Mouse (Mus musculus) heart, embryonic 12.5 days (tissue): ENCODE data around the gene Agap3. TPM values are rescaled to one million over a fixed set of nuclear protein-coding genes. Genes with fewer than 3 reads are reported as not detected.

Experiments
- ATAC-seq: fragments of 200-750 bp; cut with Nextera tagmentation; 2 replicates; pipeline ENCODE4 v1.8.0; 2017; ENCODE audit warnings: moderate TSS enrichment, moderate library complexity; ENCODE audit not compliant: insufficient number of reproducible peaks, low FRiP score
- H3K27ac ChIP-seq: fragments of 300-500 bp; sonication (generic); 2 replicates; pipeline ENCODE4 v1.5.1; 2016; ENCODE audit warnings: mild to moderate bottlenecking, moderate library complexity; ENCODE audit not compliant: poor library complexity, severe bottlenecking
- H3K27me3 ChIP-seq: fragments of 300-500 bp; sonication (generic); replicated peaks from 2 replicates; pipeline ENCODE4 v1.6.1; 2016; ENCODE audit warnings: mild to moderate bottlenecking, moderate library complexity
- H3K36me3 ChIP-seq: fragments of 300-500 bp; sonication (generic); 2 replicates; pipeline ENCODE4 v1.6.1; 2016; ENCODE audit warnings: mild to moderate bottlenecking, moderate library complexity
- H3K4me1 ChIP-seq: fragments of 300-500 bp; sonication (generic); replicated peaks from 2 replicates; pipeline ENCODE4 v1.6.1; 2016; ENCODE audit warnings: mild to moderate bottlenecking
- H3K4me2 ChIP-seq: fragments of 300-500 bp; sonication (generic); 2 replicates; pipeline ENCODE4 v1.6.1; 2016; ENCODE audit warnings: mild to moderate bottlenecking, moderate library complexity
- H3K4me3 ChIP-seq: fragments of 300-500 bp; sonication (generic); 2 replicates; pipeline ENCODE4 v1.5.1; 2016; ENCODE audit warnings: mild to moderate bottlenecking
- H3K9ac ChIP-seq: fragments of 300-500 bp; sonication (generic); 2 replicates; pipeline ENCODE4 v1.6.1; 2016; ENCODE audit warnings: mild to moderate bottlenecking, moderate library complexity
- H3K9me3 ChIP-seq: fragments of 300-500 bp; sonication (generic); replicated peaks from 2 replicates; pipeline ENCODE4 v1.6.1; 2016; ENCODE audit warnings: mild to moderate bottlenecking, moderate library complexity
- WGBS: fragments of 180-500 bp; shearing (Covaris S2); methylation state at CpG from one replicate; pipeline ENCODE4 v1.1.7; 2016; 5-methylcytosine and 5-hydroxymethylcytosine counted together
- polyA plus RNA-seq: library from polyadenylated mRNA; unstranded; fragments of >200 nt; fragmentation: Nextera tagmentation; extraction: Ambion mirVana; gene quantifications from 2 replicates; pipeline ENCODE4 v1.2.1, GENCODE M21; 2016

Agap3 gene
- polyA plus RNA-seq, 1 experiment from 2014 or later = 34.9 TPM

- H3K4me1 ChIP-seq = peaks cover 47% of the 10 kb centered on the region
These were observed 785 bp downstream of the Agap3 start for GRCm38 (mm10) chr5:24452691-24453233.

GRCm38 (mm10) chr5:24453283-24453984 lies 1.5 kb downstream of the Agap3 start:
- Histone ChIP-seq H3K9ac (peak overlapping the region; percentile 99), H3K4me1 (peaks cover 43% of the 10 kb centered on the region), H3K27ac (peak overlapping the region; percentile 96; the same call in 1 of the 2 replicates), H3K36me3 (peaks cover 11% of the 10 kb centered on the region), H3K4me2 (peak overlapping the region; percentile 88), H3K9me3 (no peaks in the 10 kb centered on the region), H3K4me3 (peak overlapping the region; percentile 97), H3K27me3 (no peaks in the 10 kb centered on the region)
- WGBS = 22% methylated on average over 5 of the region's 5 CpGs
- ATAC-seq = no peak

More at GRCm38 (mm10) chr5:24452691-24453233, 785 bp downstream of the Agap3 start:
- Histone ChIP-seq H3K9ac (peak overlapping the region; percentile 99), H3K4me3 (peak overlapping the region; percentile 97), H3K9me3 (no peaks in the 10 kb centered on the region), H3K27ac (peak overlapping the region; percentile 96; the same call in 1 of the 2 replicates), H3K27me3 (no peaks in the 10 kb centered on the region), H3K4me2 (peak overlapping the region; percentile 88), H3K36me3 (peaks cover 4% of the 10 kb centered on the region)
- ATAC-seq = 0 out of 2 replicates have a peak, but pooled peaks have one; percentile 7
- 1% methylated on average over 28 of the region's 29 CpGs for WGBS

GRCm38 (mm10) chr5:24453985-24454303 lies 2.0 kb downstream of the Agap3 start:
- Histone ChIP-seq H3K9me3 (no peaks in the 10 kb centered on the region), H3K27ac (no peak overlapping the region), H3K27me3 (no peaks in the 10 kb centered on the region), H3K4me2 (peak overlapping the region; percentile 88), H3K4me3 (peak overlapping the region; percentile 97; the same call in 1 of the 2 replicates), H3K36me3 (peaks cover 16% of the 10 kb centered on the region), H3K9ac (peak overlapping the region; percentile 99; the same call in 1 of the 2 replicates), H3K4me1 (peaks cover 43% of the 10 kb centered on the region)
- WGBS = 19% methylated on average over 2 of the region's 2 CpGs
- no peak for ATAC-seq

- WGBS = 59% methylated on average over 3 of the region's 3 CpGs
- H3K9ac ChIP-seq = no peak overlapping the region
These were observed 3.1 kb downstream of the Agap3 start for GRCm38 (mm10) chr5:24455076-24455475.

GRCm38 (mm10) chr5:24455613-24456012 lies 3.6 kb downstream of the Agap3 start:
- Histone ChIP-seq H3K36me3 (peaks cover 19% of the 10 kb centered on the region), H3K27ac (peak overlapping the region; percentile 63; the same call in 1 of the 2 replicates), H3K4me3 (no peak overlapping the region), H3K9ac (no peak overlapping the region), H3K9me3 (no peaks in the 10 kb centered on the region), H3K4me2 (peak overlapping the region; percentile 19), H3K4me1 (peaks cover 43% of the 10 kb centered on the region), H3K27me3 (no peaks in the 10 kb centered on the region)
- WGBS = 66% methylated on average over 7 of the region's 7 CpGs
- no peak for ATAC-seq

More at GRCm38 (mm10) chr5:24455076-24455475, 3.1 kb downstream of the Agap3 start:
- peaks cover 16% of the 10 kb centered on the region for H3K36me3 ChIP-seq
- H3K4me3 ChIP-seq = no peak overlapping the region
- no peaks in the 10 kb centered on the region for H3K9me3 ChIP-seq
- H3K4me2 ChIP-seq = peak overlapping the region; percentile 19; the same call in 1 of the 2 replicates
- ATAC-seq = no peak
- H3K4me1 ChIP-seq = peaks cover 43% of the 10 kb centered on the region
- H3K27ac ChIP-seq = peak overlapping the region; percentile 63
- H3K27me3 ChIP-seq = no peaks in the 10 kb centered on the region

GRCm38 (mm10) chr5:24466762-24467161 lies 14.8 kb downstream of the Agap3 start:
- no peak overlapping the region for H3K4me3 ChIP-seq
- H3K36me3 ChIP-seq = peaks cover under 1% of the 10 kb centered on the region
- H3K9me3 ChIP-seq = no peaks in the 10 kb centered on the region
- 65% methylated on average over 12 of the region's 12 CpGs for WGBS
- H3K27me3 ChIP-seq = no peaks in the 10 kb centered on the region
- no peak overlapping the region for H3K4me2 ChIP-seq
- H3K27ac ChIP-seq = no peak overlapping the region
- H3K9ac ChIP-seq = no peak overlapping the region
- no peak for ATAC-seq
- H3K4me1 ChIP-seq = peaks cover 33% of the 10 kb centered on the region

- 8% methylated on average over 5 of the region's 5 CpGs for WGBS
- ATAC-seq = no peak; the same call in 1 of the 2 replicates
- Histone ChIP-seq H3K4me3 (no peak overlapping the region), H3K4me1 (peaks cover 56% of the 10 kb centered on the region), H3K36me3 (no peaks in the 10 kb centered on the region), H3K27ac (no peak overlapping the region), H3K27me3 (peaks cover 6% of the 10 kb centered on the region; the same call in 1 of the 2 replicates), H3K9me3 (no peaks in the 10 kb centered on the region), H3K9ac (no peak overlapping the region), H3K4me2 (no peak overlapping the region)
These were observed 18.6 kb downstream of the Agap3 start for GRCm38 (mm10) chr5:24470600-24470999.

GRCm38 (mm10) chr5:24472884-24473619 lies 21.1 kb downstream of the Agap3 start:
- Histone ChIP-seq H3K4me1 (peaks cover 48% of the 10 kb centered on the region), H3K9ac (peak overlapping the region; percentile 31; the same call in 1 of the 2 replicates), H3K27ac (0 out of 2 replicates have a peak overlapping the region, but pooled peaks have one; percentile 23), H3K27me3 (peaks cover 6% of the 10 kb centered on the region; the same call in 1 of the 2 replicates), H3K9me3 (no peaks in the 10 kb centered on the region), H3K4me2 (peak overlapping the region; percentile 38), H3K36me3 (peaks cover 19% of the 10 kb centered on the region), H3K4me3 (peak overlapping the region; percentile 7; the same call in 1 of the 2 replicates)
- WGBS = 30% methylated on average over 7 of the region's 7 CpGs
- no peak for ATAC-seq

GRCm38 (mm10) chr5:24474025-24474722 lies 22.2 kb downstream of the Agap3 start:
- H3K36me3 ChIP-seq = peaks cover 30% of the 10 kb centered on the region
- peak overlapping the region; percentile 53 for H3K4me3 ChIP-seq
- 1% methylated on average over 77 of the region's 77 CpGs for WGBS
- H3K9ac ChIP-seq = peak overlapping the region; percentile 74
- H3K9me3 ChIP-seq = no peaks in the 10 kb centered on the region
- H3K27me3 ChIP-seq = peaks cover 6% of the 10 kb centered on the region; the same call in 1 of the 2 replicates
- peak overlapping the region; percentile 92 for H3K4me2 ChIP-seq
- no peak overlapping the region for H3K27ac ChIP-seq
- peak; percentile 12; the same call in 1 of the 2 replicates for ATAC-seq
- peaks cover 48% of the 10 kb centered on the region for H3K4me1 ChIP-seq

GRCm38 (mm10) chr5:24474723-24475261 lies 22.8 kb downstream of the Agap3 start:
- Histone ChIP-seq H3K36me3 (peaks cover 36% of the 10 kb centered on the region), H3K9ac (peak overlapping the region; percentile 74), H3K4me3 (peak overlapping the region; percentile 53), H3K27me3 (peaks cover 6% of the 10 kb centered on the region; the same call in 1 of the 2 replicates), H3K9me3 (no peaks in the 10 kb centered on the region), H3K4me1 (peaks cover 45% of the 10 kb centered on the region), H3K27ac (no peak overlapping the region), H3K4me2 (peak overlapping the region; percentile 92)
- WGBS = 1% methylated on average over 65 of the region's 67 CpGs
- peak; percentile 34; the same call in 1 of the 2 replicates for ATAC-seq
